Mouse (Mus musculus): ENCODE measurements around the gene Cacnb3. TPM values are rescaled to one million over a fixed set of nuclear protein-coding genes. Genes with fewer than 3 reads are reported as not detected.

Gene Cacnb3
- polyA plus RNA-seq, 1 experiment from 2014 or later = 36.6 TPM

GRCm38 (mm10) chr15:98628589-98629254 is 1.9 kb upstream of the Cacnb3 start:
- peak overlapping the region; percentile 19; the same call in 1 of the 2 replicates for H3K27ac ChIP-seq
- H3K4me2 ChIP-seq = peak overlapping the region; percentile 51
- peak overlapping the region; percentile 16 for H3K4me3 ChIP-seq (replicated peaks)
- H3K36me3 ChIP-seq = no peaks in the 10 kb centered on the region
- H3K27me3 ChIP-seq = peaks cover 38% of the 10 kb centered on the region
- 4% methylated on average over 20 of the region's 20 CpGs for WGBS
- H3K4me1 ChIP-seq = peaks cover 72% of the 10 kb centered on the region
- no peaks in the 10 kb centered on the region for H3K9me3 ChIP-seq (replicated peaks)
- H3K9ac ChIP-seq = no peak overlapping the region
- ATAC-seq (replicated peaks; ENCODE audit: low FRiP score) = no peak; the same call in 1 of the 2 replicates

GRCm38 (mm10) chr15:98629464-98629863 is 1.2 kb upstream of the Cacnb3 start:
- H3K4me1 ChIP-seq = peaks cover 78% of the 10 kb centered on the region
- H3K4me2 ChIP-seq = peak overlapping the region; percentile 51; the same call in 1 of the 2 replicates
- H3K27ac ChIP-seq = peak overlapping the region; percentile 19

DNA sequence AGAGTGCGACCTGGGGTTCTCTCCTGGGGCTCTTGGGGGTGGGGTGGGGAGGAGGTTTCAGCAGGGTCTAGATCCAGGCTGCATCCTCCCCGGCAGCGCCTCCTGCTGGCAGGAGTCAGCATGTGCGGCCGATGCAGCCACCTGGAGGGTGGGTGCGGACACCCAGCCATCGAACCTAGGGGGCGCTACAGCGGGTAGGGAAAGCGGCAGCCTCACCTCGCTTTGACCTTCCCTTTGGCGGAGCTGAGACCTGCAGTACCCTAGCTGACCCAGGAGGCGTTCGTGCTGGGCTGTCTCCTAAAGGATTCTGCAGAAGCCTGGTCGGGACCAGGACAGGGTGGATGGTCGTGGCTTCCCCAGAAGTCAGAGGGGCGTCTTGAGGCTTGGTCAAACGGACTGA is 853 bp downstream of the Cacnb3 start:
- under 1% methylated on average over 17 of the region's 18 CpGs for WGBS
- 0 out of 2 replicates have a peak overlapping the region, but pooled peaks have one; percentile 55 for H3K9ac ChIP-seq
- 0 out of 2 replicates have a peak, but pooled peaks have one; percentile 3 for ATAC-seq (replicated peaks; ENCODE audit: low FRiP score)
- H3K4me1 ChIP-seq = peaks cover 83% of the 10 kb centered on the region
- H3K27me3 ChIP-seq = peaks cover 45% of the 10 kb centered on the region
- peak overlapping the region; percentile 75; the same call in 1 of the 2 replicates for H3K27ac ChIP-seq
- peak overlapping the region; percentile 87 for H3K4me2 ChIP-seq
- H3K36me3 ChIP-seq = no peaks in the 10 kb centered on the region
- no peaks in the 10 kb centered on the region for H3K9me3 ChIP-seq (replicated peaks)
- H3K4me3 ChIP-seq (replicated peaks) = peak overlapping the region; percentile 91

More at GRCm38 (mm10) chr15:98629464-98629863, 1.2 kb upstream of the Cacnb3 start:
- no peak overlapping the region for H3K9ac ChIP-seq
- H3K36me3 ChIP-seq = no peaks in the 10 kb centered on the region
- H3K27me3 ChIP-seq = peaks cover 43% of the 10 kb centered on the region
- 34% methylated on average over 6 of the region's 6 CpGs for WGBS
- H3K9me3 ChIP-seq (replicated peaks) = no peaks in the 10 kb centered on the region
- no peak for ATAC-seq (replicated peaks; ENCODE audit: low FRiP score)
- no peak overlapping the region for H3K4me3 ChIP-seq (replicated peaks)

- peak overlapping the region; percentile 87 for H3K4me2 ChIP-seq
- 0 out of 2 replicates have a peak, but pooled peaks cover 3% of the 10 kb centered on the region for H3K36me3 ChIP-seq
- H3K4me1 ChIP-seq = peaks cover 85% of the 10 kb centered on the region
- H3K27ac ChIP-seq = peak overlapping the region; percentile 75; the same call in 1 of the 2 replicates
- H3K9ac ChIP-seq = peak overlapping the region; percentile 55
- H3K27me3 ChIP-seq = peaks cover 45% of the 10 kb centered on the region
- under 1% methylated on average over 24 of the region's 25 CpGs for WGBS
- peak overlapping the region; percentile 91 for H3K4me3 ChIP-seq (replicated peaks)
- H3K9me3 ChIP-seq (replicated peaks) = no peaks in the 10 kb centered on the region
- peak; percentile 68 for ATAC-seq (replicated peaks; ENCODE audit: low FRiP score)
These were observed 1.6 kb downstream of the Cacnb3 start for GRCm38 (mm10) chr15:98632107-98632744.

- 1% methylated on average over 4 of the region's 4 CpGs for WGBS
- Histone ChIP-seq H3K27ac (no peak overlapping the region), H3K4me3 (replicated peaks) (peak overlapping the region; percentile 91), H3K27me3 (peaks cover 45% of the 10 kb centered on the region), H3K4me2 (peak overlapping the region; percentile 87), H3K9me3 (replicated peaks) (no peaks in the 10 kb centered on the region), H3K9ac (peak overlapping the region; percentile 55; the same call in 1 of the 2 replicates), H3K36me3 (0 out of 2 replicates have a peak, but pooled peaks cover 3% of the 10 kb centered on the region), H3K4me1 (peaks cover 85% of the 10 kb centered on the region)
- ATAC-seq (replicated peaks; ENCODE audit: low FRiP score) = no peak
These were observed 2.3 kb downstream of the Cacnb3 start for GRCm38 (mm10) chr15:98632921-98633320.

GRCm38 (mm10) chr15:98633822-98634470 is 3.3 kb downstream of the Cacnb3 start:
- Histone ChIP-seq H3K9ac (peak overlapping the region; percentile 81), H3K4me1 (peaks cover 75% of the 10 kb centered on the region), H3K27me3 (peaks cover 40% of the 10 kb centered on the region), H3K27ac (peak overlapping the region; percentile 86), H3K4me2 (peak overlapping the region; percentile 87), H3K36me3 (0 out of 2 replicates have a peak, but pooled peaks cover 3% of the 10 kb centered on the region), H3K9me3 (replicated peaks) (no peaks in the 10 kb centered on the region), H3K4me3 (replicated peaks) (peak overlapping the region; percentile 91)
- ATAC-seq (replicated peaks; ENCODE audit: low FRiP score) = no peak
- 1% methylated on average over 24 of the region's 25 CpGs for WGBS

DNA sequence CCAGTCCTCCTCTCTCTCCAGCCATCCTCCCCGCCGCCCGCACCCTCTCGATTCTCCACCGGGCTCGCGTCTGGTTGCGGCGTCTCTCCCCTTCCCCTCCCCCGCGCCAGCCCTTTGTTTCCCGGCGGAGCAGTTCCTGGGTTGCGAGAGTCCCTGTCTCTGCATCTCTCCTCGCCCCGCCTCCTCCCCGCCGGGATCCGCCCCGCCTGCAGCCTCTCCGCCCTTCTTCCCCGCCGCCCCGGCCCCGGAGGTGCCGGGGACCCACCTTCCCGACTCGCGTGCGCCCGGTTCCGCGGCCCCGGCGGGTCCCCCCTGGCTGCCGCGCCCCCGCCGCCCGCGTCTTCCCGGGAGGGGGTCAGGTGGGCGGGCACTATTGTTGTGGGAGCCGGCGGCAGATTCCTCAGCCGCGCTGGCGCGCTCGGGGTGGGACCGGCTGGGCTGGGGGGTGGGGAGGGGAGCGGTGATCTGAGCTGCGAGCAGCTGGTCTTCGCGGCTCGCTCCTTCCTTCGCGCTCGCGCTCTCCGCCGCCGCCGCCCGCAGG is 4.0 kb downstream of the Cacnb3 start:
- H3K4me1 ChIP-seq = peaks cover 68% of the 10 kb centered on the region
- H3K4me2 ChIP-seq = peak overlapping the region; percentile 87
- under 1% methylated on average over 55 of the region's 65 CpGs for WGBS
- H3K9me3 ChIP-seq (replicated peaks) = no peaks in the 10 kb centered on the region
- peaks cover 3% of the 10 kb centered on the region; the same call in 1 of the 2 replicates for H3K36me3 ChIP-seq
- H3K4me3 ChIP-seq (replicated peaks) = peak overlapping the region; percentile 91
- peaks cover 38% of the 10 kb centered on the region for H3K27me3 ChIP-seq
- peak; percentile 67 for ATAC-seq (replicated peaks; ENCODE audit: low FRiP score)
- H3K9ac ChIP-seq = peak overlapping the region; percentile 81
- peak overlapping the region; percentile 86 for H3K27ac ChIP-seq

- Histone ChIP-seq H3K27me3 (peaks cover 33% of the 10 kb centered on the region), H3K36me3 (peaks cover 10% of the 10 kb centered on the region; the same call in 1 of the 2 replicates), H3K4me2 (peak overlapping the region; percentile 87), H3K27ac (peak overlapping the region; percentile 86), H3K4me3 (replicated peaks) (peak overlapping the region; percentile 91), H3K9me3 (replicated peaks) (no peaks in the 10 kb centered on the region), H3K4me1 (peaks cover 66% of the 10 kb centered on the region), H3K9ac (peak overlapping the region; percentile 81)
- ATAC-seq (replicated peaks; ENCODE audit: low FRiP score) = no peak
- under 1% methylated on average over 21 of the region's 21 CpGs for WGBS
These were observed 4.7 kb downstream of the Cacnb3 start for GRCm38 (mm10) chr15:98635291-98635841.

- no peak overlapping the region for H3K9ac ChIP-seq
- H3K27ac ChIP-seq = no peak overlapping the region
- H3K4me3 ChIP-seq (replicated peaks) = 0 out of 2 replicates have a peak overlapping the region, but pooled peaks have one; percentile 5
- peaks cover 22% of the 10 kb centered on the region for H3K27me3 ChIP-seq
- H3K9me3 ChIP-seq (replicated peaks) = no peaks in the 10 kb centered on the region
- H3K4me1 ChIP-seq = peaks cover 57% of the 10 kb centered on the region
- H3K36me3 ChIP-seq = peaks cover 18% of the 10 kb centered on the region; the same call in 1 of the 2 replicates
- no peak for ATAC-seq (replicated peaks; ENCODE audit: low FRiP score)
- H3K4me2 ChIP-seq = peak overlapping the region; percentile 87
- 55% methylated on average over 5 of the region's 5 CpGs for WGBS
These were observed 5.9 kb downstream of the Cacnb3 start for GRCm38 (mm10) chr15:98636517-98636916.

- Histone ChIP-seq H3K4me3 (replicated peaks) (no peak overlapping the region), H3K9ac (no peak overlapping the region), H3K36me3 (peaks cover 24% of the 10 kb centered on the region), H3K27me3 (peaks cover 20% of the 10 kb centered on the region), H3K27ac (no peak overlapping the region), H3K9me3 (replicated peaks) (no peaks in the 10 kb centered on the region), H3K4me2 (no peak overlapping the region), H3K4me1 (peaks cover 56% of the 10 kb centered on the region)
- 48% methylated on average over 3 of the region's 3 CpGs for WGBS
- ATAC-seq (replicated peaks; ENCODE audit: low FRiP score) = no peak
These were observed 6.5 kb downstream of the Cacnb3 start for GRCm38 (mm10) chr15:98637155-98637554.

GRCm38 (mm10) chr15:98640157-98640556 is 9.5 kb downstream of the Cacnb3 start:
- H3K9me3 ChIP-seq (replicated peaks) = no peaks in the 10 kb centered on the region
- peaks cover 35% of the 10 kb centered on the region for H3K4me1 ChIP-seq
- 31% methylated on average over 8 of the region's 8 CpGs for WGBS
- H3K9ac ChIP-seq = no peak overlapping the region
- ATAC-seq (replicated peaks; ENCODE audit: low FRiP score) = 0 out of 2 replicates have a peak, but pooled peaks have one; percentile 23
- H3K4me2 ChIP-seq = no peak overlapping the region
- H3K27me3 ChIP-seq = 0 out of 2 replicates have a peak, but pooled peaks cover 3% of the 10 kb centered on the region
- no peak overlapping the region for H3K27ac ChIP-seq
- peaks cover 53% of the 10 kb centered on the region for H3K36me3 ChIP-seq
- no peak overlapping the region for H3K4me3 ChIP-seq (replicated peaks)
